Mouse (Mus musculus) kidney, embryonic 16.5 days (tissue): ENCODE measurements at regions not wholly inside any gene's neighbourhood (a gene's known extent, or its start where the extent isn't known, plus 50 kb on each side); places are given as distances from the start of the nearest gene placed in this dataset.

Experiments
- ATAC-seq: fragments of 200-750 bp; cut with Nextera tagmentation; 2 replicates; pipeline ENCODE4 v1.8.0; 2017; ENCODE audit warnings: moderate TSS enrichment; ENCODE audit not compliant: low FRiP score, low TSS enrichment
- H3K27ac ChIP-seq: fragments of 300-500 bp; sonication (generic); 2 replicates; pipeline ENCODE4 v1.5.1; 2014; ENCODE audit warnings: low read length
- H3K27me3 ChIP-seq: fragments of 300-500 bp; sonication (generic); 2 replicates; pipeline ENCODE4 v1.6.1; 2014; ENCODE audit warnings: low read length, control low read depth, mixed read lengths; ENCODE audit not compliant: insufficient read depth
- H3K36me3 ChIP-seq: fragments of 300-500 bp; sonication (generic); 2 replicates; pipeline ENCODE4 v1.6.1; 2014; ENCODE audit warnings: low read length, control low read depth, mixed read lengths; ENCODE audit not compliant: insufficient read depth
- H3K4me1 ChIP-seq: fragments of 300-500 bp; sonication (generic); 2 replicates; pipeline ENCODE4 v1.6.1; 2014; ENCODE audit warnings: low read length, control low read depth, mixed read lengths; ENCODE audit not compliant: insufficient read depth
- H3K4me2 ChIP-seq: fragments of 300-500 bp; sonication (generic); replicated peaks from 2 replicates; pipeline ENCODE4 v1.6.1; 2014; ENCODE audit warnings: low read depth, low read length
- H3K4me3 ChIP-seq: fragments of 300-500 bp; sonication (generic); 2 replicates; pipeline ENCODE4 v1.5.1; 2014; ENCODE audit warnings: mild to moderate bottlenecking, low read length
- H3K9ac ChIP-seq: fragments of 300-500 bp; sonication (generic); replicated peaks from 2 replicates; pipeline ENCODE4 v1.6.1; 2014; ENCODE audit warnings: low read length
- H3K9me3 ChIP-seq: fragments of 300-500 bp; sonication (generic); 2 replicates; pipeline ENCODE4 v1.6.1; 2016; ENCODE audit warnings: low read length, control low read depth
- WGBS: fragments of 180-500 bp; shearing (Covaris S2); extraction: QIAGEN DNeasy Blood & Tissue Kit; methylation state at CpG from one replicate; pipeline ENCODE4 v1.1.7; 2014; 5-methylcytosine and 5-hydroxymethylcytosine counted together

- no peak overlapping the region for H3K4me2 ChIP-seq
- ATAC-seq = no peak
- no peaks in the 10 kb centered on the region for H3K36me3 ChIP-seq
- H3K4me3 ChIP-seq = no peak overlapping the region
- H3K4me1 ChIP-seq = no peaks in the 10 kb centered on the region
- WGBS = 83% methylated on average over 4 of the region's 4 CpGs
- H3K27ac ChIP-seq = no peak overlapping the region
- H3K27me3 ChIP-seq = no peaks in the 10 kb centered on the region
- H3K9ac ChIP-seq = no peak overlapping the region
- no peaks in the 10 kb centered on the region for H3K9me3 ChIP-seq
Measured at GRCm38 (mm10) chr11:33061570-33061969, 85.6 kb downstream of the Fgf18 start.

- H3K9me3 ChIP-seq = no peaks in the 10 kb centered on the region
- H3K27me3 ChIP-seq = no peaks in the 10 kb centered on the region
- WGBS = 50% methylated on average over 3 of the region's 3 CpGs
- no peak overlapping the region for H3K27ac ChIP-seq
- no peaks in the 10 kb centered on the region for H3K36me3 ChIP-seq
- H3K4me1 ChIP-seq = no peaks in the 10 kb centered on the region
- no peak overlapping the region for H3K4me3 ChIP-seq
- H3K4me2 ChIP-seq = no peak overlapping the region
- H3K9ac ChIP-seq = no peak overlapping the region
- peak; percentile 65 for ATAC-seq
Measured at GRCm38 (mm10) chr11:33060352-33060751, 86.8 kb downstream of the Fgf18 start.

DNA sequence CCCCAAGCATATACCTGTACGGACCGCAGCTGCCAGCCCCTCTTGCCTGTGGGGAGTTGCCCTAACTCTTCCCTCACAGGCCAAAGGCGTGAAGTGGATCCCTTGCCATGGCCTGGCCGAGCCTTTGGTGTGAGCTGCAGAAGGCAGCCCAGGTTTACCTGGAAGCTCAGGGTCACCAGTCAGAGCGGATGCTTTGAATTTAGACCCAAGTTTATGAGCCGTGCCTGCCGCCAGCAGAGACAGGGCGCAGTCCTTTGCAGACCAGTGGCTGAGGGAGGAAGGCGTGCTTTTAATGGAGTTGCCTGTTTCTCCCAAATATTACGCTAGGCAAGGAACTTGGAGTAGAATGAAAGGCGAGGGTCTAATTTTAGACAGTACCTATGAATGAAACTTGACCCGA is 97.0 kb downstream of the Fgf18 start:
- no peak overlapping the region for H3K4me3 ChIP-seq
- WGBS = 28% methylated on average over 12 of the region's 12 CpGs
- H3K27ac ChIP-seq = peak overlapping the region; percentile 20; the same call in 1 of the 2 replicates
- ATAC-seq = peak; percentile 83
- H3K4me1 ChIP-seq = peaks cover 21% of the 10 kb centered on the region
- peak overlapping the region; percentile 8; the same call in 1 of the 2 replicates for H3K4me2 ChIP-seq
- no peaks in the 10 kb centered on the region for H3K9me3 ChIP-seq
- H3K27me3 ChIP-seq = no peaks in the 10 kb centered on the region
- H3K36me3 ChIP-seq = no peaks in the 10 kb centered on the region
- H3K9ac ChIP-seq = no peak overlapping the region

- Histone ChIP-seq H3K9ac (no peak overlapping the region), H3K4me1 (no peaks in the 10 kb centered on the region), H3K27me3 (no peaks in the 10 kb centered on the region), H3K9me3 (no peaks in the 10 kb centered on the region), H3K27ac (no peak overlapping the region), H3K4me2 (no peak overlapping the region), H3K4me3 (no peak overlapping the region), H3K36me3 (no peaks in the 10 kb centered on the region)
- 77% methylated on average over 9 of the region's 10 CpGs for WGBS
- no peak for ATAC-seq
Measured at GRCm38 (mm10) chr11:33039854-33040792, 107.1 kb downstream of the Fgf18 start.

DNA sequence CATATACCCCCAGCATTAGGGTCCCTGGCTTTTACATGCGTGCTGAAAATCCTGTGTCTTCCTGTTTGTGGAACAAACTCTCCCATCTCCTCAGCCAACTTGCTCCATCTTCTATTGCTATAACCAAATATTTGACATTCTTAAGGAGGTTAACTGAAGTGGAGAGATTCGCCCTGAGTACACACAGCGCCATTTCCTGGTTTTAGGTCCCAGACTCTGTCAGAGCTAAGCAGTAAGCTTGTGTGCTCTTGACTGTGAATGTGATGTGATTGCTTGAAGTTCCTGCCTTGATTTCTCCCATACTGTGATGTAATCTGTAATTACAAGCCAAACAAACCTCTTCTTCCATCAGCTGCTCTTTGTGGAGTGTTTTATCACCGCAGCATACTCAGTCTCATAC is 110.8 kb downstream of the Fgf18 start:
- 84% methylated on average over 4 of the region's 4 CpGs for WGBS
- Histone ChIP-seq H3K4me2 (no peak overlapping the region), H3K27ac (no peak overlapping the region), H3K4me3 (no peak overlapping the region), H3K9ac (no peak overlapping the region), H3K9me3 (no peaks in the 10 kb centered on the region), H3K4me1 (no peaks in the 10 kb centered on the region), H3K27me3 (no peaks in the 10 kb centered on the region), H3K36me3 (no peaks in the 10 kb centered on the region)
- ATAC-seq = no peak

- Histone ChIP-seq H3K4me1 (no peaks in the 10 kb centered on the region), H3K4me3 (no peak overlapping the region), H3K4me2 (no peak overlapping the region), H3K9me3 (no peaks in the 10 kb centered on the region; the same call in 1 of the 2 replicates), H3K27me3 (no peaks in the 10 kb centered on the region), H3K36me3 (no peaks in the 10 kb centered on the region), H3K9ac (no peak overlapping the region), H3K27ac (no peak overlapping the region)
- ATAC-seq = 0 out of 2 replicates have a peak, but pooled peaks have one; percentile 51
Measured at GRCm38 (mm10) chr11:33028920-33029319, 118.3 kb downstream of the Fgf18 start.

DNA sequence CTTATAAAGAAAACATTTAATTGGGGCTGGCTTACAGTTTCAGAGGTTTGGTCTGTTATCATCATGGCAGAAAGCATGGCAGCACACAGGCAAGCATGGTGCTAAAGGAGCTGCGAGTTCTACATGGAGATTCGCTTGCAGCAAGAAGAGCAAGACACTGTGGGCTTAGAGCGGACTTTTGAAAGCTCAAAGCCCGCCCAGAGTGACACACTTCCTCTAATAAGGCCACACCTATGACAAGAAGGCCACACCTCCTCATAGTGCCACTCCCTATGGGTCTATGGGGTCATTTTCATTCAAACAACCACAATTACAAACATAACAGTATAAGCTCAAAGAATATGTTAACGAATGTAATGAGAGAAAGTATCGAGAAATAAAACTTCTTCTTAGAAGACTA is 120.1 kb downstream of the Fgf18 start:
- Histone ChIP-seq H3K4me1 (no peaks in the 10 kb centered on the region), H3K36me3 (no peaks in the 10 kb centered on the region), H3K27me3 (no peaks in the 10 kb centered on the region), H3K9ac (no peak overlapping the region), H3K4me3 (no peak overlapping the region), H3K27ac (no peak overlapping the region), H3K9me3 (no peaks in the 10 kb centered on the region; the same call in 1 of the 2 replicates), H3K4me2 (no peak overlapping the region)
- ATAC-seq = no peak
- 95% methylated on average over 6 of the region's 6 CpGs for WGBS

DNA sequence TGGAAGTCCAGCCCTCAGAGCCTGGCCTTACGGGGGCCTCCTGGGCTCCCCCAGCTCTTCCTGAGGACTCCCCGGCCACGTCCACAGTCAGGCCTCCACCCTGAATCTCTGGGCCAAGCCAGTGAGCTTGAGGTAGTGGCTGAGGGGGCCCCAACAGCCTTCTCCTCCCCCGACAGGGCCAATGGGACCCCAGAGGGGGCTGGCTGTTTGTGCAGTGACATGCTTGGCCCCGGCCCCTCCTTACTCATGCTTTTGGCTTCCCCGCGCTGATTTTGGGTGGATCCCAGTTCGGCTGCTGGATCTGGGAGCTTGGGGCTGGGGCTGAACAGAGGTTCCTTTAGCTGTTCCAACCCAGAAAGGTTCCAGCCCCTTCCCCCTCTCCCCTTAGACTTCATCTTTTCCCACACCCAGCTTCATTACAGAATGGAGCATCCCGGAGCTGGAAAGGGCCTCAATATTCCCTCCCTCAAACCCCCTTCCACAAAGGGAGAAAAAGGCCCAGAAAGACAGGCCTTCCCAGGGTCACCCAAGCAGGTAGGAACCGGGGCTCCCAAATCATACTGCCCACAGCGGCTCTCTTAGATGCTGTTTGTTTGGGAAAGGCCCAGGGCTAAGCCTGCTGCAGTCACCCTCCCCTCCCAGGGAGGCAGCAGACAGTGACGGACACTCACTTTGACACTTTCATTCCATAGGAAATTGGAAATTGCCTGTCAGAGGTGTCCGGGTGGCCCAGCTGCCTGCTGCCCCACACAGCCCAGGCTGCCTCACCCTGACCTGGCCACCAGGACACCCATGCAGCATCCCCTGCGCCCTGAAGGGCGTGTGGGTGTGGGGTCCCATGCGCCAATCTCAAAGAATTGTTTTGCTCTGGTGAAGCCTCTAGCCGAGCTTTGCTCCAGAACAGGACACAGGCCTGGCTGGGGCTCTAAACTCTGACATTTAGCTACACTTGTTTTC is 133.7 kb downstream of the Fgf18 start:
- no peak overlapping the region for H3K9ac ChIP-seq
- no peak overlapping the region for H3K4me2 ChIP-seq
- H3K4me1 ChIP-seq = 0 out of 2 replicates have a peak, but pooled peaks cover 8% of the 10 kb centered on the region
- no peak overlapping the region; the same call in 1 of the 2 replicates for H3K27ac ChIP-seq
- ATAC-seq = peak; percentile 42; the same call in 1 of the 2 replicates
- no peaks in the 10 kb centered on the region for H3K36me3 ChIP-seq
- H3K9me3 ChIP-seq = no peaks in the 10 kb centered on the region
- 63% methylated on average over 17 of the region's 17 CpGs for WGBS
- H3K27me3 ChIP-seq = no peaks in the 10 kb centered on the region
- no peak overlapping the region for H3K4me3 ChIP-seq

DNA sequence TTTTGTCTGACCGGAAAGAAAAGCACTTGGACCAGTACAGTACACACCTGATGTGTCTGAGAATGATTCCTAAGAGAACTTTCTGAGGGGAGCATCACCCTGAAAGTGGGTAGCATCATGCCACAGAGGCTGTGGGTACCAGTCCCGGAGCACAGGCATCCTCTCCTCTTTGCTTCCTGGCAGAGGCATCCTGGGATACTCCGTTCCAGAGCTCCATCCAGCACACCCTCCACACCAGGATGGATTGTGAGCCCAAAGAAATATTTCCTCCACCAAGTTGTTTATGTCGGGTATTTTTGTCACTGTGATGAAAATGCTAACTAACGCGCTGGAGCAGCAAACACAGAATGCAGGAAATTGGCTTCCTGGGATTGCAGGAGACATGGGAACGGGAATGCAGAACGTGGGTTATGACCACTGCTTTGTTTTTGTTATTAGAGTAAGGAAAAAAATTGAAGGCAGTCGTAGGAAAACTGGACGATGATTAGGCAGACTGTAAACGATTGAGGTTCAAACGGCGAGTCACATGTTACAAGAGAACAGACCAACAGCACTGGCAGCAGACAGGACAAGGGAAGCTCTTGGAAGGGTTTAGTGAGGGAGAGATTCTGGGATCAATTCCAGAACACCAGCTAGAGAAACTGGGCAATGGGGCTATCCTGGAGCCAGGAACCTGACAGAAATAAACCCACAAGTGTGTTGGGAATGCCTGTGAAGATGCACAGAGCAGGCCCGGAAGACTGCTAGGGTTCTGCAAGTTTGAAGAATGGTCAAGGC is 134.6 kb downstream of the Fgf18 start:
- no peak overlapping the region for H3K4me3 ChIP-seq
- H3K27ac ChIP-seq = no peak overlapping the region
- 69% methylated on average over 14 of the region's 14 CpGs for WGBS
- no peak for ATAC-seq
- H3K9ac ChIP-seq = no peak overlapping the region
- H3K27me3 ChIP-seq = no peaks in the 10 kb centered on the region
- H3K4me1 ChIP-seq = 0 out of 2 replicates have a peak, but pooled peaks cover 8% of the 10 kb centered on the region
- H3K36me3 ChIP-seq = no peaks in the 10 kb centered on the region
- H3K4me2 ChIP-seq = no peak overlapping the region
- no peaks in the 10 kb centered on the region for H3K9me3 ChIP-seq
